Mouse (Mus musculus): Measurements from ENCODE around the gene Cplx2. TPM values are rescaled to one million over a fixed set of nuclear protein-coding genes. Genes with fewer than 3 reads are reported as not detected.

The Cplx2 gene
- 2.3 TPM in 2 replicates for polyA plus RNA-seq (2012; rRNA removed)

GRCm38 (mm10) chr13:54371049-54371386, at the start of gene Cplx2:
Cplx2 (plus strand) TSS chr13:54371349.

Other genes starting within 250 kb of the Cplx2 start
- 0.34 and 0.40 TPM in 2 replicates for gene Hrh2, start 179.2 kb upstream of the Cplx2 start, polyA plus RNA-seq (2012; rRNA removed)
- 12.3 and 12.7 TPM in 2 replicates for gene Thoc3, start 97.5 kb downstream of the Cplx2 start, polyA plus RNA-seq (2012; rRNA removed)
- gene Simc1, start 132.4 kb downstream of the Cplx2 start, polyA plus RNA-seq (2012; rRNA removed) = 2.4 and 2.9 TPM in 2 replicates
- 25.3 and 27.0 TPM in 2 replicates for gene 4833439L19Rik, start 194.1 kb downstream of the Cplx2 start, polyA plus RNA-seq (2012; rRNA removed)
- gene Arl10, start 203.7 kb downstream of the Cplx2 start, polyA plus RNA-seq (2012; rRNA removed) = 8.0 and 8.1 TPM in 2 replicates
- 21.2 and 22.5 TPM in 2 replicates for gene Nop16, start 218.7 kb downstream of the Cplx2 start, polyA plus RNA-seq (2012; rRNA removed)
- gene Higd2a, start 218.9 kb downstream of the Cplx2 start, polyA plus RNA-seq (2012; rRNA removed) = 58.7 and 62.8 TPM in 2 replicates
- gene Cltb, start 240.0 kb downstream of the Cplx2 start, polyA plus RNA-seq (2012; rRNA removed) = 9.7 and 9.9 TPM in 2 replicates

Measured in liver, embryonic 18 days (tissue).